Mouse (Mus musculus) embryonic facial prominence, embryonic 14.5 days (tissue): ENCODE measurements at regions not wholly inside any gene's neighbourhood (a gene's known extent, or its start where the extent isn't known, plus 50 kb on each side); places are given as distances from the start of the nearest gene placed in this dataset.

Experiments
- ATAC-seq: fragments of 200-750 bp; cut with Nextera tagmentation; 2 replicates; pipeline ENCODE4 v1.8.0; 2017; ENCODE audit warnings: low read depth, moderate number of reproducible peaks, moderate TSS enrichment
- DNase-seq: peaks from one replicate; pipeline ENCODE4 v3.0.0-alpha.2; 2015; ENCODE audit warnings: low spot score
- H3K27ac ChIP-seq: fragments of 300-500 bp; sonication (generic); replicated peaks from 2 replicates; pipeline ENCODE4 v1.5.1; 2014; ENCODE audit warnings: low read depth, mild to moderate bottlenecking, low read length, moderate library complexity
- H3K27me3 ChIP-seq: fragments of 300-500 bp; sonication (generic); replicated peaks from 2 replicates; pipeline ENCODE4 v1.6.1; 2014; ENCODE audit warnings: low read length; ENCODE audit not compliant: control insufficient read depth, insufficient read depth
- H3K36me3 ChIP-seq: fragments of 300-500 bp; sonication (generic); 2 replicates; pipeline ENCODE4 v1.6.1; 2014; ENCODE audit warnings: low read length, mixed read lengths; ENCODE audit not compliant: control insufficient read depth, insufficient read depth
- H3K4me1 ChIP-seq: fragments of 300-500 bp; sonication (generic); 2 replicates; pipeline ENCODE4 v1.6.1; 2014; ENCODE audit warnings: antibody characterized with exemption, low read length; ENCODE audit not compliant: control insufficient read depth, insufficient read depth
- H3K4me2 ChIP-seq: fragments of 300-500 bp; sonication (generic); 2 replicates; pipeline ENCODE4 v1.6.1; 2014; ENCODE audit warnings: low read depth, mild to moderate bottlenecking, low read length, moderate library complexity, mixed read lengths
- H3K4me3 ChIP-seq: fragments of 300-500 bp; sonication (generic); 2 replicates; pipeline ENCODE4 v1.5.1; 2014; ENCODE audit warnings: low read depth, mild to moderate bottlenecking, low read length
- H3K9ac ChIP-seq: fragments of 300-500 bp; sonication (generic); 2 replicates; pipeline ENCODE4 v1.6.1; 2014; ENCODE audit warnings: low read depth, mild to moderate bottlenecking, low read length, moderate library complexity, mixed read lengths
- H3K9me3 ChIP-seq: fragments of 300-500 bp; sonication (generic); 2 replicates; pipeline ENCODE4 v1.6.1; 2016; ENCODE audit warnings: low read length; ENCODE audit not compliant: control insufficient read depth
- WGBS: fragments of 180-500 bp; shearing (Covaris S2); extraction: QIAGEN DNeasy Blood & Tissue Kit; methylation state at CpG from one replicate; pipeline ENCODE4 v1.1.7; 2014; 5-methylcytosine and 5-hydroxymethylcytosine counted together

DNA sequence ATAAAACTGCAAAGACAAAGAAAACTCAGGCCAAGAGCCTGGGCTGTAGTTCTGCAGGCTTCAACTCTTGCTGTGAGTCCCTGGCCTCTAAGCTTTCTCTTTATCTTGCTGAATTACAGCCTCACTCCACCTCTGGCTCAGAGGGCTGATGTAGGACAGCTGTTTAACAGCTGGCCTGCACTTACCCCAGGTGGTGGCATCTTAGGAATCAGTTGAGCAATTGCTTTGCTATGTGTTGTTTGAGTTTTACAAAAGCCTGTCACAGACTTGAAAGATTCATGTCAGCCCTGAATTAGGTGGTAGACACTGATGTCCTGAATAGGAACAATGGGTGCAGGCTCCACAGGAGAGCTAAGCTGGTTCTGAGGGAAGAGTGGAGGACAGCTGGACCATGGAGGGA, 53.6 kb upstream of the Lclat1 start:
- DNase-seq (no peak), ATAC-seq (no peak)
- Histone ChIP-seq H3K4me1 (no peaks in the 10 kb centered on the region), H3K27me3 (no peaks in the 10 kb centered on the region), H3K9me3 (no peaks in the 10 kb centered on the region), H3K4me3 (no peak overlapping the region), H3K4me2 (no peak overlapping the region), H3K9ac (no peak overlapping the region), H3K36me3 (no peaks in the 10 kb centered on the region), H3K27ac (no peak overlapping the region)

- 72% methylated on average over 3 of the region's 3 CpGs for WGBS
- no peaks in the 10 kb centered on the region for H3K36me3 ChIP-seq
- no peak overlapping the region for H3K4me2 ChIP-seq
- H3K27me3 ChIP-seq, result no peaks in the 10 kb centered on the region
- ATAC-seq (no peak), DNase-seq (no peak)
- H3K4me3 ChIP-seq, result no peak overlapping the region
- no peak overlapping the region for H3K9ac ChIP-seq
- no peaks in the 10 kb centered on the region for H3K9me3 ChIP-seq
- H3K27ac ChIP-seq, result no peak overlapping the region
- H3K4me1 ChIP-seq, result peaks cover 3% of the 10 kb centered on the region
Measured at GRCm38 (mm10) chr17:73055197-73055596, 52.6 kb upstream of the Lclat1 start.

DNA sequence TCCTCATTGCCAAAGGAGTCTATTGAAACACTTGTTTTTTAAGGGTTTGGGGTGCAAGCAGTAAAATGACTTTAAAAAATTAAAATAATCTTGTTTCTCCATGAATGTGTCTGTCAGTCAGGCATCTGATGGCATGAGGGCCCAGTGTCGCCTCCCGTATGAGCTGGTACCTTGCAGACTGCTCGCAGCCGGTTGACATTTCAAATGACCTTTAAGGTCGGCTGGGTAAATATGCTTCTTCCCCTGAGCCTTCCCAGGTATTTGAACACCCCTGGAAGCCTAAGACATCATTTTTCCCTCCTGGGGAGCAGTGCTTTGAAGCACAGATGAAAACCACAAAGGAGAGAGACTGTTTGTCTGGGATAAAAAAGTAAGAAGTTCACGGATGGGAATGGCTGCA, 52.2 kb upstream of the Lclat1 start:
- Histone ChIP-seq H3K4me2 (no peak overlapping the region), H3K9me3 (no peaks in the 10 kb centered on the region), H3K9ac (no peak overlapping the region), H3K4me3 (no peak overlapping the region), H3K27ac (no peak overlapping the region), H3K36me3 (no peaks in the 10 kb centered on the region), H3K27me3 (no peaks in the 10 kb centered on the region), H3K4me1 (peaks cover 8% of the 10 kb centered on the region)
- no peak for DNase-seq
- ATAC-seq, result no peak
- WGBS, result 50% methylated on average over 6 of the region's 6 CpGs

DNA sequence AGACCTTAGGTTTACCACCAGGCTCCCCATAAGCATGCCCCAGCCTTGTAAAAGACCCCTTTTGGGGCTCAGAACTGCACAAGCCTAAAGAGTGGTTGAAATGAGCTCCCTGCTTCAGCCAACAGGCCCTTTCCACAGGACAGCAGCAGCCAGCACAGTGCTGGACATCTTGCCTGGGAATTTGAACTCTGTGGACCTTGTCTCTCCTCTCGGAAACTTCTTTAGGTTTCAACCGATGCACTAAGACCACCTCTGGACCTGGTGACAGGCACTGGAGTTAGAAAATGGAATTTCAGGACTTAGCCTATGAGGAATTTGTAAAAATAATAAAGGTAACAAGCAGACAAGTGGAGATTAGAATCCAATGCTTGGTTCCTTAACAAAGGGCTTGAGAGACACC, 51.2 kb upstream of the Lclat1 start:
- whole genome bisulfite sequencing, result 83% methylated on average over 2 of the region's 2 CpGs
- no peak for DNase-seq
- ATAC-seq, result no peak

More for the DNA sequence above, 51.2 kb upstream of the Lclat1 start:
- Histone ChIP-seq H3K27me3 (no peaks in the 10 kb centered on the region), H3K4me1 (peaks cover 11% of the 10 kb centered on the region), H3K4me3 (no peak overlapping the region), H3K36me3 (no peaks in the 10 kb centered on the region), H3K4me2 (no peak overlapping the region), H3K27ac (no peak overlapping the region), H3K9ac (no peak overlapping the region), H3K9me3 (no peaks in the 10 kb centered on the region)
